Mouse (Mus musculus) limb, embryonic 15.5 days (tissue): ENCODE measurements around the gene Gm12216. TPM values are rescaled to one million over a fixed set of nuclear protein-coding genes. Genes with fewer than 3 reads are reported as not detected.

Source experiments
- ATAC-seq: fragments of 200-750 bp; cut with Nextera tagmentation; 2 replicates; pipeline ENCODE4 v1.8.0; 2017; ENCODE audit warnings: low read depth, moderate TSS enrichment; ENCODE audit not compliant: insufficient number of reproducible peaks, low FRiP score, low TSS enrichment
- H3K27ac ChIP-seq: fragments of 300-500 bp; sonication (generic); 2 replicates; pipeline ENCODE4 v1.5.1; 2015; ENCODE audit warnings: moderate library complexity, mild to moderate bottlenecking, inconsistent platforms
- H3K27me3 ChIP-seq: fragments of 300-500 bp; sonication (generic); 2 replicates; pipeline ENCODE4 v1.6.1; 2015; ENCODE audit warnings: inconsistent platforms
- H3K36me3 ChIP-seq: fragments of 300-500 bp; sonication (generic); 2 replicates; pipeline ENCODE4 v1.6.1; 2015; ENCODE audit warnings: inconsistent platforms
- H3K4me1 ChIP-seq: fragments of 300-500 bp; sonication (generic); 2 replicates; pipeline ENCODE4 v1.6.1; 2015; ENCODE audit warnings: inconsistent platforms
- H3K4me2 ChIP-seq: fragments of 300-500 bp; sonication (generic); 2 replicates; pipeline ENCODE4 v1.6.1; 2015; ENCODE audit warnings: mild to moderate bottlenecking, inconsistent platforms
- H3K4me3 ChIP-seq: fragments of 300-500 bp; sonication (generic); 2 replicates; pipeline ENCODE4 v1.5.1; 2015; ENCODE audit warnings: mild to moderate bottlenecking, inconsistent platforms
- H3K9ac ChIP-seq: fragments of 300-500 bp; sonication (generic); 2 replicates; pipeline ENCODE4 v1.6.1; 2015; ENCODE audit warnings: inconsistent platforms
- H3K9me3 ChIP-seq: fragments of 300-500 bp; sonication (generic); 2 replicates; pipeline ENCODE4 v1.6.1; 2016; ENCODE audit warnings: inconsistent platforms
- WGBS: fragments of 180-500 bp; shearing (Covaris S2); methylation state at CpG from one replicate; pipeline ENCODE4 v1.1.7; 2015; 5-methylcytosine and 5-hydroxymethylcytosine counted together
- microRNA-seq: library from miRNA; unstranded; fragments of <30 nt; microRNA quantifications from one replicate; pipeline ENCODE4, GENCODE M21; 2016
- polyA plus RNA-seq: library from polyadenylated mRNA; unstranded; fragments of >200 nt; fragmentation: Nextera tagmentation; extraction: Ambion mirVana; gene quantifications from 2 replicates; pipeline ENCODE4 v1.2.1, GENCODE M21; 2015

The Gm12216 gene
- polyA plus RNA-seq, 1 experiment from 2014 or later = 0.37 TPM

DNA sequence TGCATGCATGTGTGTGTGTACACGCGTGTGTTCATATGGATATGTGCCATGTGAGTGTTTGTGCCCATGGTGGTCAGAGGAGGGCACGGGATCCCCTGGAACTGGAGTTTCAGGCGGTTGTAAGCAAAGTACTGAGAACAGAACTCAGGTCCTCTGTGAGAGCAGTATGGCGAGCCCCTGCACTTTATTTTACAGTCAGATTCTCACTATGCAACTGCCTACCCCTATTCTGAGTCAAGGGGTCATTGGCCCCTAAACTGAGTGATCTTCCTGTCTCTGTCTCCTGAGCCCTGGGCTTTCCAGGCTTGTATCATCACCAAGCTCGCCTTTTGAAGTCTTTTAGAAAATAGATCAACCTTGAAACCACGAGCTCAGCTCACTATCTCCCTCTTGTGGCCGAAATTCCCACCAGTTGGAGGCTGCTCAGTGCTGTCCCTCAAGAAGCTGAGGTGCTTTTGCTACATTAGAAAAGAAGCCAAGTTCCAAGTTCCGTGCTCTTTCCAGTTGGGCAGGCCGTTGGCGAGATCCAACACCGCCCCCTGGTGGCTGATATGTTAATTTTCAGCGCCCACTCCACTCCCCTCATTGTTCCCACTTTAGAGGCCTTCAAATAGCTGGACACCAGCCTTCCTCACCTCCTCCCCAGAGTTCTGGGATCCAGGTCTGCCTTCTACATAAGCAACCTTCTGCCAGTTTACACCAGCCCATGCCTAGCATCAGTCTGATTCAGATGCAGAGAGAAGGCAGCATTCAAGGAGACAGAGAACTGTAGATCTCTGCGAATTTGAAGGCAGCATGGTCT is 122.1 kb downstream of the Gm12216 start:
- Histone ChIP-seq H3K27ac (no peak overlapping the region), H3K9me3 (no peaks in the 10 kb centered on the region), H3K27me3 (no peaks in the 10 kb centered on the region), H3K4me2 (no peak overlapping the region), H3K36me3 (no peaks in the 10 kb centered on the region), H3K4me1 (peaks cover 4% of the 10 kb centered on the region; the same call in 1 of the 2 replicates), H3K4me3 (no peak overlapping the region), H3K9ac (no peak overlapping the region)
- WGBS = 52% methylated on average over 14 of the region's 14 CpGs
- ATAC-seq = no peak

GRCm38 (mm10) chr11:53735682-53736245 is 123.3 kb downstream of the Gm12216 start:
- Histone ChIP-seq H3K9me3 (no peaks in the 10 kb centered on the region), H3K4me3 (peak overlapping the region; percentile 21), H3K4me2 (peak overlapping the region; percentile 39), H3K4me1 (peaks cover 4% of the 10 kb centered on the region; the same call in 1 of the 2 replicates), H3K36me3 (no peaks in the 10 kb centered on the region), H3K9ac (no peak overlapping the region), H3K27ac (no peak overlapping the region), H3K27me3 (no peaks in the 10 kb centered on the region)
- 22% methylated on average over 17 of the region's 17 CpGs for WGBS
- ATAC-seq = peak; percentile 61; the same call in 1 of the 2 replicates

DNA sequence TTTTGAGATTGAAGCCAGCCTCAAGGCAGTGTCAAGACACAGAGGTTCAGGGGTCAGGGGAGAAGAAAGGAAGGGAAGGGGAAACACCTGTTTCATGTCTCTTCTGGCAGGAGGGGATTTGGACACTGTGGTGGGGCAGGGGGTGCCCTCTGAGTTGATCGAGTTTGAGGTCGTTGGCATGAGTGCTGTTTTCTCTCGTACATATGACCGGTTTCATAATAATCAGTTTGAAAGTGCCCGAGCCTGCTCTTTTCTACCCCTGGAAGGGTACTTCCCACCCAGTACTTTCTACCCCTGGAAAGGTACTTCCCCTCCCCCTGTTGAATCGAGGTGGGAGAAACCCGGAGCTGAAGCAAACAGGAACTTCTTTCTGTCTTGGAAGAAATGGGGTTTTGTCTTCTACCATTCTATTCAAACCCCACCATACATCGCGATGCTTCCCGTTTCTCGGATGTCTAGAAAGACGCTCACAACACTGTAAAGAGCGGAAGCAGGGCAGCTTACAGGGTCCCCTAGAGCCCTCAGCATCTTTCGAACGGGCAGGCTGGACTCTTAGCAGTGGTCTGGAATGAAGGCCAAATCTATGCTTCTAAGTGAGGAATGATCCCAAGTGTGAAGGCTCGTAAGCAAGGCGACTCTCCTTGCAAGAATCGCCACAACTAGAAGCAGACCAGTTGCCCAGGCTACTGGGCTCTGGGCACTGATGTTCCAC is 123.9 kb downstream of the Gm12216 start:
- ATAC-seq = no peak
- H3K9ac ChIP-seq = no peak overlapping the region
- no peak overlapping the region for H3K4me2 ChIP-seq
- H3K4me3 ChIP-seq = no peak overlapping the region
- peaks cover 4% of the 10 kb centered on the region; the same call in 1 of the 2 replicates for H3K4me1 ChIP-seq
- 67% methylated on average over 18 of the region's 18 CpGs for WGBS
- no peak overlapping the region for H3K27ac ChIP-seq
- H3K9me3 ChIP-seq = no peaks in the 10 kb centered on the region
- no peaks in the 10 kb centered on the region for H3K27me3 ChIP-seq
- H3K36me3 ChIP-seq = no peaks in the 10 kb centered on the region

- no peaks in the 10 kb centered on the region for H3K9me3 ChIP-seq
- 85% methylated on average over 2 of the region's 2 CpGs for WGBS
- H3K27me3 ChIP-seq = no peaks in the 10 kb centered on the region
- H3K27ac ChIP-seq = no peak overlapping the region
- no peak overlapping the region for H3K4me2 ChIP-seq
- H3K4me1 ChIP-seq = peaks cover 4% of the 10 kb centered on the region; the same call in 1 of the 2 replicates
- H3K36me3 ChIP-seq = no peaks in the 10 kb centered on the region
- no peak for ATAC-seq
- no peak overlapping the region for H3K4me3 ChIP-seq
- H3K9ac ChIP-seq = no peak overlapping the region
These were observed 124.6 kb downstream of the Gm12216 start for GRCm38 (mm10) chr11:53734431-53734830.

DNA sequence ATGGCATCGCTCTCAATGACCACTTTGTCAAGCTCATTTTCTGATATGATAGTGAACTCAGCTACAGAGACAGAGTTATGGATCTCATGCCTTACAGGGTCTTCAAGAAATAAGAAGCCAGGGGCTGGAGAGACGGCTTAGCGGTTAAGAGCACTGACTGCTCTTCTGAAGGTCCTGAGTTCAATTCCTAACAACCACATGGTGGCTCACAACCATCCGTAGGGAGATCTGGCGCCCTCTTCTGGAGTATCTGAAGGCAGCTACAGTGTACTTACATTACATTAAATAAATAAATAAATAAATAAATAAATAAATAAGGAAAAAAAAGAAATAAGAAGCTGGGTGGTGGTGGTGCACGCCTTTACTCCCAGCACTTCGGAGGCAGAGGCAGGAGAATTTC is 125.2 kb downstream of the Gm12216 start:
- WGBS = 89% methylated on average over 7 of the region's 7 CpGs
- Histone ChIP-seq H3K4me1 (peaks cover 4% of the 10 kb centered on the region; the same call in 1 of the 2 replicates), H3K9ac (no peak overlapping the region), H3K36me3 (no peaks in the 10 kb centered on the region), H3K27ac (no peak overlapping the region), H3K4me3 (no peak overlapping the region), H3K27me3 (no peaks in the 10 kb centered on the region), H3K9me3 (no peaks in the 10 kb centered on the region), H3K4me2 (no peak overlapping the region)
- ATAC-seq = no peak

Small RNAs within 50 kb of the gene (microRNA-seq; reads per million reads assigned to microRNA genes)
- not detected for gene Mir7671

Other genes starting within 250 kb of the Gm12216 start
- gene Il4, start 240.6 kb downstream of the Gm12216 start, polyA plus RNA-seq = 1.8 and 2.6 TPM in 2 replicates
- not detected in 2 replicates for gene Il13, start 224.6 kb downstream of the Gm12216 start, polyA plus RNA-seq
- 26.0 and 28.0 TPM in 2 replicates for gene Rad50, start 151.9 kb downstream of the Gm12216 start, polyA plus RNA-seq
- not detected in 2 replicates for gene Il5, start 138.5 kb downstream of the Gm12216 start, polyA plus RNA-seq
- gene Irf1, start 89.2 kb downstream of the Gm12216 start, polyA plus RNA-seq = 14.6 and 16.4 TPM in 2 replicates
- gene Gm17334, start 86.1 kb downstream of the Gm12216 start, polyA plus RNA-seq = 0.22 TPM in 1 of 2 replicates, not detected in the other
- 7.6 and 8.2 TPM in 2 replicates for gene Slc22a5, start 32.4 kb upstream of the Gm12216 start, polyA plus RNA-seq
- 4.3 and 5.0 TPM in 2 replicates for gene Slc22a21, start 121.1 kb upstream of the Gm12216 start, polyA plus RNA-seq
- 6.9 and 7.9 TPM in 2 replicates for gene Slc22a4, start 168.8 kb upstream of the Gm12216 start, polyA plus RNA-seq
- 125 and 136 TPM in 2 replicates for gene Pdlim4, start 209.8 kb upstream of the Gm12216 start, polyA plus RNA-seq
- gene P4ha2, start 240.8 kb upstream of the Gm12216 start, polyA plus RNA-seq = 132 and 149 TPM in 2 replicates